Mouse (Mus musculus) adrenal gland, postnatal 14 days (tissue): Measurements from ENCODE around the gene Rgs12. TPM values are rescaled to one million over a fixed set of nuclear protein-coding genes. Genes with fewer than 3 reads are reported as not detected.

Source experiments
- DNase-seq: peaks from one replicate; pipeline ENCODE4 v3.0.0; 2021; ENCODE audit warnings: mixed read lengths
- total RNA-seq: library from RNA; stranded (reverse); gene quantifications from 2 replicates; pipeline ENCODE4 v1.2.3, GENCODE M21; 2021

The Rgs12 gene
- total RNA-seq, 1 experiment from 2014 or later, result 31.9 TPM

DNA sequence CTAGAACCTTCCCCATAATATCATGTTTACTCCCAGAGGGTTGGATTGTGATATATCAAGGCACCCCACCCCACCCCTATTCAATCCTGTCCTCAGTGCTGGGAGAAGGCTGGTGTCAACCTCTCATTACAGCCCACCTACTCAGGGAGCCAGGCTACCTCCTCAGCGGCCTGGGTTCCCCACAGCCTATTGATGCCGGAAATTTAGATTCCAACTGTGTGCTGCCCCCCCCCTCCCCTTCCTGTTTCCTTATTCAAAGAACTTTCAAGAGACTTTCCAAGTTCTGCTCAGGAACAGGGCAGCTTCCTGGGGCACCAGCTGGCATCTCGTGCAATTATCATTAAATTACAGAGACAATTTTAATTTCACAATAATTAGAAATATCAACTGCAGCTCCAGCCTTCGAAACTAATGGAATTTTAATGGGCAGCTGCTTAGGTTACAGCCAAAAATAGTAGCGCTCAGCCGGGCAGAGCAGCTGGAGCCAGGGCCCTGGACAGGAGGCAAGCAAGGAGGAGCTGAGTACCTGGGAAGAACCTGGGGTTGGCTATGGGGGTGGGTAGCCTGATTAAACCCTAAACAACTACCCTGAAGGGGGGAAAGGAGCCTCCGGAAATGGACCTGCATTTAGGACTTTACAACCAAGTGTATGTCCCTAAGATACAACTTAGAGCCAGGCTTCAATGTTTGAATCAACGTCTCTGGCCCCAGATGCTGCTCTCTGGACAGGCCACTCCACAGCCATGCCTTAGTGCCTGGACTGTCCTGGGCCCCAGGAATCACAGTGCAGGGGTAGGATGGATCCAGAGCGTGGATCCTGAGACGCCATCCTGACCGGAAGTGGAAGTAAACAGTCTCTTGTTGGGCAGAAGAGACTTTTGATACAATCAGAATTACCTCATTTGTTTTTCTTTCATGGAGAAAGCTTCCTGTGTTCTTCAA, 17.5 kb upstream of the Rgs12 start:
- DNase-seq, result no peak

DNA sequence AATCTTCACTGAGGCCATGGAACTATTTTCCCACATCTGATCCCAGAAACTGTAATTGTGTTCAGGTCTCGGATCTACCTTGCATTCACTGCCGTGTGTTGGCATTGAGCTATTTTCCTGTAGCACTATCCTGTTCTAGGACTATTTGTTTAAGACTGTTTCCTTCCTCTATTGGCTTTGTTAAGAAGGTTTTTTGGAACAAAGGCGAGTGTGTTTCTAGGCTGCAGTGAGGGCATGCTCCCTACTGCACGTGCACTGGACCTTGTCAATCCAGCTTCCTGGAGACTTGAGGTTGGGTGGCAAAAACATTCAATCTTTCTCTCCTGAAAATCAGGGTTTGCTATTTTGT, 16.8 kb upstream of the Rgs12 start:
- DNase-seq, result no peak

DNA sequence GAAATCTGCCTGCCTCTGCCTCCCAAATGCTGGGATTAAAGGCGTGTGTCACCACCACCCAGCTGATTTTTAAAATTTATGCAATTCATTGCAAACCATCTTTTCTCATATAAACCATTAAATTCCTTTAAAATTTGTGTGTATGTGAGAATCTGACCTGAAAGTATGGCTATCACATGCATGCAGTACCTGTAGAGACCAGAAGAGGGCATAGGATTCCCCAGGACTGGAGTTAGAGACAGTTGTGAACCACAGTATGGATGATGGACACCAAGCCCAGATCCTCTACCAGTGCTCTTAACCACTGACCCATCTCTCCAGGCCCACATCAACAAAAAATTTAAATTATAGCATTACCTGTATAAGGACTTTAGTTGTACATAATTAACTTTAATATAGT, 15.8 kb upstream of the Rgs12 start:
- DNase-seq, result peak; percentile 20

DNA sequence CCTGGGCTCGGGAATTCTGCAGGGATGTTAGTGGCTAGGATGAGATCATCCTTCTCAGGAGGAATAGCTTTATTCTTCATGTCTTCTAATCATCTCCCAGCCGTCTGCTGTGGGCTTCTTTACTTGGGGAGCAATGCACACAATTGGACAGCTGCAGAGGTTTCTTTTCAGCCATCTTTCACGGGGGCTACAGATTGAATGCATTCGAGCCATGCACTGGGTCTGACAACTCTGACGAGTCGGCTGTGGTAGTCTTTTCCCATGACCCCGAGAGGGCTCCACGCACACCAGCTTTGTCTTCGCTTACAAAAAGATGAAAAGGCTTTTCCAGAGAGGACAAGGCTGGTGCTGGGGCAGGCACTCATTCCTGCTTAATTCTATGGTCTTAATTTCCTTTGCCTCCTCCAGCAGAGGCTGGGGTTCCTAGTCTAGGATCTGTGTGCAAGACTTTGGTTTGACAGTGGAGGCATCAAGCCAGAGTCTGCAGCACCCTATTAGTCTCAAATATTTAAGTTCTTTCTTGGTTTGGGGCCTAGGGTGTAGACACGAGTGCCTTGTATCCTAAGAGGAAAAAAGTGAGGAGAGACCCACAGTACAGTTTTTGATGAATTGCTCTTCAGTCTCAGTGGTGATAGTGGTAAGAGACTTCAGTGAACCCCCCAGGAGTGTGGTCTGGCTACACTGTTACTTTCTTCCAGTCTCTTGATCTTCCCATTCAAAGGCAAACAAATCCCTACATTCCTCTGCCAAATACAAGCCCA, 7.4 kb upstream of the Rgs12 start:
- DNase-seq, result no peak

DNA sequence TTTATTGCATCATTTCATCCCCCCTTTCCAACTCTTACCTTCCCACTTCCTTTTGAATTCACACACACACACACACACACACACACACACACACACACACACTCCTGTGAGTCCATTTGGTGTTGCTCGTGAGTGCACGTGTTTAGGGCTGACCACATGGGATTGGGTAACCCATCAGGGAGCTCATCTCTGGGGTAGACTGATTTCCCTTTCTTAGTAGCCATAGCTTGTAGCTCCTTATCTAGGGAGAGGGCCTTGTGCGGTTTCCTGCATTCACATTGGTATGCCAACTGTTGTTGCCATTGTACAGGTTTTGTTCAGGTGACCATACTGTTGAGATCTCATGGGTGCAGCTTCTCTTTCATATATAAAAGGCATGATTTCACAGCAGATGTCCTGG, 5.8 kb upstream of the Rgs12 start:
- DNase-seq, result no peak

DNA sequence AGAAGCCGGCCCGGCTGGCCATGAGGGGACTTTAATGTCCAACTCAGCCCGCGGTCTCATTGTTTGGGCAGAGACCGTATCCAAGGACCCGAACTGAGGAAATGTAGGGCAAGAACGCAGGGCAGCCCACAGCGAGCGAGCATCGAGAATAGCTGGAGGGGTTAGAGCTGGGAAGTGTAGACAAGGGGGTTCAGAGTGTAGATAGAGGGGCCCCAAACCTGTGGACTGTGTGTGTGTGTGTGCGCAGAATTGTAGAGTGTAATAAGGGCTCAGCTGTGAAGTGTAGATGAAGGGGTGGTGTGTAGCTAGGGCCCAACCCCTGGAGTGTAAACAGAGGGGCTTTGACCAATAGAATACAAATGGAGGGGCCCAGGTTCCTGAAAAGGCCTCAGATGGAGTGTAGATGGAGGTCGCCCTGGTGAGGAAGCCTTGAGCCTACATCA, 545 bp downstream of the Rgs12 start:
- no peak for DNase-seq

DNA sequence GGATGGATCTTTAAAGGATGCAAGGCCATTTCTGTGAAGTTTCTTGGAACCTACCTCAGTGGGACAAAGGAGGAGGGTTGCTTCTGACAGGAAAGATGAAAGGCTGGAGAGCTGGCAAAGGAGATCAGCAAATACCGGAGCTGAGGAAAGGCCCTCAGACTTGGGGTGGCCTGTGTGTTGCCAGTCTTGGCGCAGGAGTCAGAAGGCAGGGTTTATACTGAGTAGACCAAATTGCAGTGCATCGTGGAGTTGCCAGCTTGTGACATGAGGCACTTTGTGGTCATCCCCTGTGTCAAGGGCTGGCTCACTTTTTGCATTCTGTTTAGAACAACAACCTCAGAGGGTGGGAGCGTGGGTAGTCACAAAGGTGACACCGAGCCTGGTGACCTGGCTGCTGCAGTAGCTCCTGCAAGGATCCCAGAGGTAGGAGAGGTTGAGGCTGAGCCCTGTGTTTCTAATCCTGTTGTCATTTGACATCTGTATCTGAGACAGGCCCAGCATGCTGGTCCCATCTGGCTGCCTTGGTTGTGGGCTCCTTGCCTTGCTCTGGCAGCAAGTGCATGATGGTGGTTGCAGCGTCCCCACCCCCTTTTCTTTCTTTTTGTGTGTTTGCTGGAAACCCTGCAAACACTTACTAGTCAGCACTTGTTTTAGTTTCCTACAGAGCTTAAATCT, 1.4 kb downstream of the Rgs12 start:
- DNase-seq, result peak; percentile 45

DNA sequence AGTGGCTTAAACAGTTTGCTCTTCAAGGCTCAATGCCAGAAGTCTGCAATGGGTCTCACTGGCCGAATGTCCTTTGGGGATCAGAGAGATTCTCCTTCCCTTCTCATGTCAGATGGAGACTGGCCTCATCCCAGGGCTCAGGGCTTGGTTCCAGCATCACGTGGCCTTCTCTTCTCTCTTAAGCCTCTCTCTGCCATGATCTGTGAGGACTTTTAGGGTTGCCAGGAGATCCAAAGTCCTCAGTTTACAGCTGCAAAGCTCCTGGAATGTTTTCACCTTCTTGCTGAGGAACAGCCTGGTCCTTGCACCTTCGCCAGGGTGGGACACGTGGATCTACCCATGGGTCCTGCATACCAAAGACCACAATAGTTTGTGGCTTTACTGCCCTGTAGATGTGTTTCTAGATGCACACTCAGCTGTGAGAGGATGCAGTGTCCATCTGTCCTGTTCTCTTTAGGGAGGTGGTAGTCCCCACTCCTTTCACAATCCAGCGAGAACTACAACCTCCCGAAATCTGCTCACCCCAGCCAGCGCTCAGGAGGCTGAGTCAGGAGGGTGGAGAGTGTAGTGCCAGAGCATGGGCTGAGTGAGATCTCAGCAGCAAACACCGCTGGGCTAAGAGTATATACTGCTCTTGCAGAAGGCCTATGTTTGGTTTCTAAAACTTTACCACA, 2.1 kb downstream of the Rgs12 start:
- no peak for DNase-seq

DNA sequence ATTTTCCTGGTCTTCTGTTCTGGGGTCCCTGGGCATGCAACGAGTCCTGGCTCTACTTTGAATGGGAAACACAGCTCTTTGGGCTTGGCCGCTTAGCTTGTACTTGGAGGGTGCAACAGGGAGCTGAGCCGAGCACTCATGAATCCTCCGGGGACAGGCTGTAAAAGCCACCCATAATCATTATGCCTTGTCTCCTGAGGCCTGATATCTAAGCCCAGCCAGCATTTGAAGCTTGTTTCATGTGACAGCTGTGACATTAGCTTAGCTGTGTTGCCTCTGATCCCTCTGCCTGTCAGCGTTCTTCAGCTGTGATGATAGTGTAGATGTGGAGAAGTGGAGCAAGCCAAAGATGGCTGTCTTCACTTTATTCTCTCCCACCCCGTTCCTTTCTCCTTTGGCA, 5.3 kb downstream of the Rgs12 start:
- DNase-seq, result no peak

DNA sequence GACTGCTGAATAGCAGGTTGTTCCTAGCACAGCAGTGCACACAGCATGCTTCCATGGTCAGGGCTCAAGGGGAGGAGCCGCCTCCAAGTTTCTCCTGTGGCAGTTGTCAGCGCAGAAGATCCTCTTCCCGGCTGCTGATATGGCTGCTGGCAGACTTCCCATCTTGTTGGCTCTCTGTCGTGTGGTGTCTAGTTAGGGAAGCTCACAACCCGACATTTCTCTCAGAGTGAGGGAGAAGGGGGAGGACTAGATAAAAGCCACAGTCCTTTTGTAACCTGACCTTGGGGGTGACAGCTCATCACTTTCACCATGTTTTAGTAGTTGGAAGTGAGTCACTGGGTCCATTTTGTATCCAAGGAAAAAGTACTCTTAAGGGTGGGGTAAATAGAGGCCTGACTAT, 6.4 kb downstream of the Rgs12 start:
- peak; percentile 89 for DNase-seq

DNA sequence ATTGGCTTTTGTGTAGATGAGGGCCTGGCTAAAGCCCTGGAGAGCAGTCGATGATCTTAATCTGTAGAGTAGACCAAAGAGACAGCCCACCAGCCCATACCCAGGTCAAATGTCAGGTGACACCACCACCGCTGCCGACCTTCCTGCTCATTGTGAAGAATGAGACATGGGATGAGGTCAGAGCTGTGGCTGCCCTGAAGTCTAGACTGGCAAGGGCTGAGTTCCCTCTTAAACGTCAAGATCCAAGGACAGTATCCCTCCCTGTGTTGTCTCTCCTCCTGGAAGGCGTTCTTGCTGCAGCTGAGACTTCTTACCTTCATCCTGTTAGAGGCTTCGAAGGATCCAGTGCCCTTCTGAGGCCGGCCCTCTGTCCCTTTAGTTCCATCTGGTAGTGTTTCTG, 6.9 kb downstream of the Rgs12 start:
- DNase-seq, result peak; percentile 59

DNA sequence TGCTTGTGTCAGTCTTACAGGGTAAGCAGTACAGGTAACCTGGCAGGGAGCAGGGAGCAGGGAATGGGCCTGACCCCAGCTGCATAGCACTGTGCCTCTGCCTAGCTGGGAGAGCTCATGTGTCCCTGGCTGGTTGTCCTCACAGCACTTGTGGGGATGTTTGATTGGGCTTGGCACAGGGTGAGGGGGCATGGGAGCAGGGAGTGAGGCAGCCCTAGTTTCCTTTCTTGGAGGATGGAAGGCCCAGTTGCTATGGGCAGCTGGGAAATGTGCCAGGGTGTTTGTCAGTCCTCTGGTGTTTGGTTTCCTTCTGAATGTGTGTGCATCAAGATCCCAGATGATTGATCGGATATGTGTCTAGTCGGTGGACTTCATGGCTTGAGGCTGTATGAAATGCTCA, 7.8 kb downstream of the Rgs12 start:
- peak; percentile 53 for DNase-seq

DNA sequence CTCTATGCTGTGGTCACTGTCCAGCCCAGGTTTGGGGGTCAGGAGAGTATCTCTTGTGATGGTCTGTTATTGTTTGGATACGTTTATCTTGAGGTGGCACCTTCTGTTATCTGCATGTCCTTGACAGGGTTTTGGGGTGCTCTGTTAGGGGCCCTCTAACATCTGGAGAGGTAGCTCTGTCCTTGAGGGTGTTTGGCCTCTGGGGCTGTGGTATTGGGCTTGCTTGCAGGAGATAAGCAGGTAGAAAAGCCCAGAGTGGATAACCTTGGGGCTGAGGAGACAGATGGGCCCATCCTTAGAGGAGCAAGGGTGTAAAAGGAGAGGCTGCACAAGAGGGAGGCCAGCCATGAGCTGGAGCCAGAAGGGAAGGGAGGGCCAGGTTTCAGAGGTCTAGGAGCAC, 10.8 kb downstream of the Rgs12 start:
- DNase-seq, result no peak

DNA sequence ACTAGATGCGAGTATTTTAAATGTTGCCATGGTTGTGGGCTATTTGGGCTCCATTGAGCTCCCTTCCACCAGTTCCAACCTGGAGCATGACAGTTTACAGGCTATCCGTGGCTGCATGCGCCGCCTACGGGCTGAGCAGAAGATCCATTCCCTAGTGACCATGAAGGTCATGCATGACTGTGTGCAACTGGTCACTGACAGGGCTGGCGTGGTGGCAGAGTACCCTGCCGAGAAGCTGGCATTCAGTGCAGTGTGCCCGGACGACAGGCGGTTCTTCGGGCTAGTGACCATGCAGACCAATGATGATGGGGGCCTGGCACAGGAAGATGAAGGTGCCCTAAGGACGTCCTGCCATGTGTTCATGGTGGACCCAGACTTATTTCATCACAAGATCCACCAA, 16.3 kb downstream of the Rgs12 start:
- DNase-seq, result peak; percentile 44

DNA sequence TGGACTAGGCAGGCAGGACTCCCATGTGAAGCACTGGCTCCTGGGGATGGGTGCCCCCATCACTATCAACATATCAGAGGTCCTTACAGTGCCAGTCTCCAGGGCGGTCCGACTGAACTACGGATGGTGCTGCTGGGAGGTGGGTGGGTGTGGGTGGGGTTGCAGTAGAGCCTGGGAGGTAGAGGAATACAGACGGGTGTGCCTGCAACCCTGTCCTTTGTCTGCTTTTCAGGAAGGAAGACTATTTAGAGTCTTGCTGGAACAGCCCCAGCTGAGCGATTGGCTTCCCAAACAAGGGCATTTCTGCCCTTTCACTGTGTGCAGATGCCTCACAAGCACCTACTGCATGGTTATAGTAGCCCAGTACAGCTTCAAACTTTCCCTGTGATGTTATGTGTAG, 19.1 kb downstream of the Rgs12 start:
- no peak for DNase-seq

DNA sequence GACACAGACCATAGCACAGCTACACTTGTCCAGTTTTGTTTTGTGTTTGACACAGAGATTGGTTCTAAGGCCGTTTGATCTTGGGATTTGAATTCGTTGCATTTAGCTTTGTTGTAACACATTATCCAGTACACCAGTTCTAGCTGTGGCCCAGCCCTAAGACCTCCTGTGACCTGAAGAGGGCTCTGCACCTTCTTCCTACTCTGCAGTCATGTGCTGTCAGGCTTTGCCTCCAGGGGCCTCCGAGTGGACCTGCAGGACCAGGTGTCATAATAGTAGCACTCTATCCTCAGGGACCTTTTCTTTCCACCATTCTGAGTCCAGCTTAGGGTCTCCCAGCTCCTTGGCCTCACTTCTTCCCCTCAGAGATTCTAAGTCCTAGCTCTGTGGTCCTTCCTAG, 23.2 kb downstream of the Rgs12 start:
- DNase-seq, result no peak

DNA sequence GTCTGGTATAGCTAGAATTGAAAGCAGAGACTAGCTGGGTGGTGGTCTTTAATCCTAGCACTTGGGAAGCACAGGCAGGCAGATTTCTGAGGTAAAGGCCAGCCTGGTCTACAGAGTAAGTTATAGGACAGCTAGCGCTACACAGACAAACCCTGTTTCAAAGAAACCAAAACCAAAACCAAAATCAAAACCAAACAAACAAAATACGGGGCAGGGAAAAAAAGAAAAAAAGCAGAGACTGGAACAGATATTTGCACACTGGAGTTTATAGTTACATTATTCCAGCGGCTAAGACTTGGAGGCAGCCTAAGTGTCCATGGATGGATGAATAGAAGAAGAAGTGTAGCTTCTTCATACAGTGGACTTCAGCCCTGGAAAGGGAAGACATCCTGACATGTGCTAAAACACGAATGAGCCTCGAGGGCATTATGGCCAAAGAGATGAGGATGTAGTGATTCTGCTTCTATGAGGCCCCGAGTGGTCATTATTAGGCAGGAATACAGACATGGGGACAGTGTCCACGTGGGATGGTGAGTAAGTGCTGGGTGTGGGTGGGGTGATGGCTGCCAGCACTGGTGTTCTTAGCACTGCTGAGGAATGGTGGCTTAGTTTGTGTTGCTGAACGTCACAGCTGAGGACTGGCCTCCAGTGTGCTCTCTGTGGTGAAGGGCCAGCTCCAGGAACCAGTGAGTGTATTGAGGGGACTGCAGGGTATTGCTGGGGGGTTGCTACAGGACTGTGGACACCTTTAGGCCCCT, 24.5 kb downstream of the Rgs12 start:
- no peak for DNase-seq

DNA sequence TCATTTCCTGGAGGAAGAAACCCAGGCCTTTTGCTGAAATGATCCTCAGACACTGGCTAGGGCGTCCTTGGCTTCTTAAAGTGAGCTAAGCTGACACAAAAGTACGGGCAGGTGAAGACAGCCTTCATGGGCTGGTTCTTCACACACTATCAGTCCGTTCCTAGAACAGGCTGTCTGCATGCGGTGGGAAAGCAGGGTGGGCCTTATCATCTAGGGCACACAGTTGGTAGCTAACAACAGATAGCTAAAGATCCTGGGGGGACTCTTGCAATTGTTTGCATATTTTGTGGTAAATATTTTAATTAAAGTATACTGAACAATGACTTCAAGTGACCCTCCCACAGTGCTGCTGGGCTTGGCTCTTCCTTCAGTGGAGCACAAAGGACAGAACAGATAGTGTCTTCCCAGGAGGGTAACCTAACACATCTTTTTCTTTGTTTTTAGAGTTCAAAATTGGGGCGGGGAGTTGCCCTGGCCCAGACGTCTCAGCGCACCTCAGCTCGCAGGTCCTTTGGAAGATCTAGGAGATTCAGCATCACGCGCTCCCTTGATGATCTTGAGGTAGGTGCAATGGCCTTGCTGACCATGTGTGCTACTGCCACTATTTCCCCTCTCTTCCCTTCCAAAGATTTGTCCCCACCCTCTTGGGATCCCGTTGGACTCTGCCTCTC, 25.7 kb downstream of the Rgs12 start:
- no peak for DNase-seq

DNA sequence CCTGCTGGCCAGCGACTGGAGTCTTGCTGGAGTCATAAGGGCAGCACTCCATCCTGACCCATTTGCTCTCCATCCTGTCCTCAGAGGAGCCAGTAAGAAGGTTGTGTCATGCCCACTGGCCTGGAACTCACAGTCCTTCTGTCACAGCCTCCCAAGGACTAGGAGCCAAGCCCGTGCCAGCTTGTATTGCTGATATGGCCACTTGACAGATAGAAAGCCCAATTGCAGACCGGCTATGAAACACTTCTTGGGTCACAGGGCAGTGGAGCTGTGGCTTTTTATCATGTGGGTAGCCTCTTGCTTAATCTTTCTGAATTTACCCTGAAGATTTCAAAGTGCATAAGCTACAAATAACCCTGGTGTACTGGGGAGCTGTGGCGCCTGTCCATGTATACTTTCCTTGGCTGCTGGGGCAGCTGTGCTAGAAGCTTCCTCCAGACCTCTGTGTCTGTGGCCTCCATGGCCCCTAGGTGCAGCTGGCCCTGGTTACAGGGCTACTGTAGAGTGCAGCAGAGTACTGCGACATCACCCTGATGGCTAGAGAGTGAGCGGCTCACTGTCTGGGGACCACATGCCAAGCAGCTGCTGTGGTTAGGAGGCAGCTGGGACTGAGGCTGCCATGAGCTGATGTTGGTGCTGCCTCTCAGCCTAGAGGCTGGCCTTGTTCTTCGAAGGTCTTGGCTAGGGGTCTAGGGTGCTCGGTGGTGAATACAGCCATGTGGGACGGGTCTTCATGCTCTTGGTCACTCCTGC, 27.5 kb downstream of the Rgs12 start:
- DNase-seq, result peak; percentile 85

DNA sequence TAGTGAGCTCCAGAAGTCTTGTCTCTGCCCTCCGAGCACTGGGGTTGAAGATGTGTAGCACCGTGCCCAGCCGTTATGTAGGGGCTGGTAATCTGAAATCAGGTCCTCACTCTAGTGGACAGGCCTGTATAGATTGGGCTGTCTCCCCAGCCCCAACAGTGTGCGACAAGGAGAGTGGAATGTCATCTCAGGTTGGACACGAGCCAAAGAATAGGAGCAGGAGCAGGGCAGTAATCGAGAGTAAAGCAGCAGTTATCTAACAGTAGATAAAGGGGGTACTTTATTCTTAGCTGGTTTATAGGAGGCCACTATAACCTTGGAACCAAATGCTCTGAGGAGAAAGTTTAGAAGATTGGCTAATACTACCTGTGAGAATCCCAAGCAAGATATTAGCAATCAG, 30.9 kb downstream of the Rgs12 start:
- DNase-seq, result peak; percentile 34
